Mouse (Mus musculus) natural killer cell, adult 2 months (primary cell): ENCODE measurements around the gene Zfyve27.

ENCODE experiments used
- DNase-seq, 2 experiments: peaks; one replicate each; pipeline ENCODE4 v3.0.0; 2022; ENCODE audit warnings: low spot score in 2 of 2

Zfyve27 gene

GRCm38 (mm10) chr19:42142757-42143156 is 21.0 kb upstream of the Zfyve27 start:
- DNase-seq, result no peak

GRCm38 (mm10) chr19:42144067-42144466 is 19.7 kb upstream of the Zfyve27 start:
- DNase-seq, result no peak

- DNase-seq, result peak; percentile 70 to 80
Measured at GRCm38 (mm10) chr19:42144541-42145167, 19.1 kb upstream of the Zfyve27 start.

- no peak for DNase-seq
Measured at GRCm38 (mm10) chr19:42145210-42145609, 18.5 kb upstream of the Zfyve27 start.

GRCm38 (mm10) chr19:42145731-42146130 is 18.0 kb upstream of the Zfyve27 start:
- DNase-seq, result no peak

GRCm38 (mm10) chr19:42146276-42147010 is 17.3 kb upstream of the Zfyve27 start:
- DNase-seq, result no peak

- DNase-seq, result no peak
Measured at GRCm38 (mm10) chr19:42147170-42147768, 16.5 kb upstream of the Zfyve27 start, which contains the start of gene Marveld1. TSS of gene Marveld1 (plus strand) at chr19:42147400.

- DNase-seq, result peak; percentile 37 to 49
Measured at GRCm38 (mm10) chr19:42147769-42148568, 15.8 kb upstream of the Zfyve27 start.

GRCm38 (mm10) chr19:42148569-42148860 is 15.2 kb upstream of the Zfyve27 start:
- DNase-seq, result no peak

- DNase-seq, result peak; percentile 57 to 72
Measured at GRCm38 (mm10) chr19:42151990-42152389, 11.8 kb upstream of the Zfyve27 start.

- DNase-seq, result no peak
Measured at GRCm38 (mm10) chr19:42157493-42158237, 6.1 kb upstream of the Zfyve27 start.

GRCm38 (mm10) chr19:42158246-42159017 is 5.3 kb upstream of the Zfyve27 start:
- DNase-seq, result no peak

GRCm38 (mm10) chr19:42164188-42164587 is 437 bp downstream of the Zfyve27 start:
- DNase-seq, result no peak

GRCm38 (mm10) chr19:42166130-42166529 is 2.4 kb downstream of the Zfyve27 start:
- peak; percentile 72 to 79 for DNase-seq

GRCm38 (mm10) chr19:42166766-42167165 is 3.0 kb downstream of the Zfyve27 start:
- no peak for DNase-seq

- no peak for DNase-seq
Measured at GRCm38 (mm10) chr19:42167489-42167888, 3.7 kb downstream of the Zfyve27 start.

- no peak for DNase-seq
Measured at GRCm38 (mm10) chr19:42169322-42169975, 5.7 kb downstream of the Zfyve27 start.

- peak; percentile 92 to 95 for DNase-seq
Measured at GRCm38 (mm10) chr19:42170025-42170969, 6.5 kb downstream of the Zfyve27 start.

- DNase-seq, result no peak
Measured at GRCm38 (mm10) chr19:42176841-42177240, 13.1 kb downstream of the Zfyve27 start.
